Mouse (Mus musculus) A20 (cell line): ENCODE results near the gene Decr2.
A peak's percentile ranks its signal among the peaks of the same experiment; 100 is the strongest.
"Not testable (repeated sequence)": the region's sequence is repeated elsewhere in the genome, so short reads cannot be mapped to it uniquely, and the experiment has no call there.

Experiments used
- DNase-seq: peaks from one replicate; pipeline ENCODE4 v3.0.0-alpha.2; 2011; ENCODE audit warnings: low read depth, low spot score

Decr2 gene

DNA sequence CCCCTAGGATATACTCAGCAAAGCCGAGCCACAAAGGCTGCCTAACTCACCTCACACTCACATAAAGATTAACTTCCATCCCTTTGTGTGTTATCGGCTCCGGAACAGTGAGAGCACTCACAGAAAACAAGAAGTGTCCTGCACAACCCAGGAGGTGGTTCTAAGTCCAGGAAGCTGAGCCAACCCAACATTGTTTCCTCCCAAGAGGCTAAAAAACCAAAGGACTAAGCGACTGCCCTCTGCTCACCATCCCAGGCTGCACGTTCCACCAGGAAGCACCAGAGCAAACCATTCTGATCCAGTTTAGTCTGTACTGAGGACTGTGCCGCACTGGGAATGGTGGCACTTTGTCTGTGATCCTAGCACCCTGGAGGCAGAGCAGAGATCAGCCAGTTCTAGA is 25.2 kb downstream of the Decr2 start:
- DNase-seq, result no peak

DNA sequence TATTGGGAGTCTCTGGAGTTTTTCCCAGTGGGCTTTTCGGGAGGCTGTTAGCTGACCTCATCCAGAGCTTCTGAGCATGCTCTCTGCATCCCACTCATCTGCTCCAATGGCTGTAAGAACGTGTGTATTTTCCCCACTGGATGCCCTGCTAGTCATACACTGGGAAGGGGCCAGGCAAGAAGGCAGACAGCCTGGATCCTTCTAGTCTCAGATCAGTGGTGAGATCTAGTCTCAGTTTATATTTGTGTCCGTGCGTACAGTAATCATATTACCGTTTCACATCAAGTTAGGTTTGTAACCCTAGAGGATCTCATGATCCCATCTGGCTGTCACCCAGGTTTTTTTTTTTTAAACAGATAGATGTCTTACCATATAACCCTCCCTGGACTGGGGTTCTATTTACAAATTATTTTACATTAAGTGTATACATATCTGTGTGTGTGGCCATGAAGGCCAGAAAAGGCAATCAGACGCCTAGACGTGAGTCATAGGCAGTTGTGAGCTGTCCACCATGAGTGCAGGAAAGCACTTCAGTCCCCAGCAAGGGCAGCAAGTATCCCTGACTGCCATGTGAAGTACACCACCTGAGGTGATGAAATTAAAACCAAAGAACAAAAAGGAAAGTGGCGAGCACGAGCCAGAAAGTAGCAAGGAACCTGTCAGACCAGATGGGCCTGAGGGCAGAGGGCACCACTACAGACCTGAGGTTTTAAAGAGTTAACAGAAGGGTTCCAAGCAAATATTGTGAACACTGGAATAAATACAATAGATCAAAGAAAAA is 32.2 kb downstream of the Decr2 start:
- DNase-seq, result no peak

GRCm38 (mm10) chr17:26057278-26057677 is 32.9 kb downstream of the Decr2 start:
- DNase-seq, result no peak

DNA sequence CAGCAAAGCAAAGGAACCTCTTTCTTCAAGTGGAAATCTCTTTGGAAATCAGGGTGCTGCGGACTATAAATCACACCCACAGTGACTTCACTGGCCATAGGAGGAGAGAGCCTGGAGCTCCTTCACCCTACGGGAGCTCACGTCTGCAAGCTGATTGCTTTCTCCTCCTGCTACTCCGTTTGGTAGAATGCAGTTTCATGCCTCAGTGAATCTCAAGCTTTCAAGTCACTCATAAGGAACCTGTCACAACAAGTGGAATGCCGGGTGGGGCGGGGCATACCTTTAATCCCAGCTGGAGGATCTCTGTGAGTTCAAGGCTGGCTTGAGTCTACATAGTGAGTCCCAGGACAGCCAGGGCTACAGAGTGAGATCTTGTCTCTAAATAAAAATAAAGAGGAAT is 35.0 kb downstream of the Decr2 start:
- no peak for DNase-seq

DNA sequence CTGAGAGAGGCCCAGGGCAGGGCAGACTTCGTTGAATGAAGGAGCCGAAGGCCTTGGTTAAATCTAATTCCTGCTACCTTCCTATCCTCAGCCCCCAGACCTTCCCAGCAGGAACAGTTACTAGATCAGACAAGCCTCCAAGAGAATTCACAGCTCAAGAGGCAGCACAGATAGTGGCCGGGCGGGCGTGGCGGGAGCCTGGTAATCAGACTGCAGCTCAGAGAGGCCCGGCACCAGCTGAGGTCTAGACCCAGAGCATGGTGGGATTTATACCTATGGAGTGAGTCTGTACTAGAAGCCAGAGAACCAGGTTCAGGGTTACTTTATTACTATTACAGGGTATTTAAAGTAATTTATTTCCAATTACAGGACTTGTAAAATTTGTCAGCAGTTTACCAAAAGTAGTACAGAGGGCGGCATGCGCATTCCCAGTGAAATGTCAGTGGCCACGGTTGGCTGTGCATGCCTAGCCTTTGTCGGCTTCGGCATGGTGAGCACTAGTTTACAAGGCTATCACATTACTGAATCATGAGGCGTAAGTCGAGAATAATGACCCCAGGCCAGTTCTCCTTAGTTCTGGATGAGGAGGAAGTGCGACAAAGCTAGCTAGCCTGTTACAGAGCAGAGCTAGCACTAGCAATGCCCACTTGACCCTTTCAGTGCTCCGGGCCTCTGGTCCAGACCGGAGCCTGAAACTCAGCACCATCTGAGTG is 35.8 kb downstream of the Decr2 start:
- DNase-seq, result no peak

DNA sequence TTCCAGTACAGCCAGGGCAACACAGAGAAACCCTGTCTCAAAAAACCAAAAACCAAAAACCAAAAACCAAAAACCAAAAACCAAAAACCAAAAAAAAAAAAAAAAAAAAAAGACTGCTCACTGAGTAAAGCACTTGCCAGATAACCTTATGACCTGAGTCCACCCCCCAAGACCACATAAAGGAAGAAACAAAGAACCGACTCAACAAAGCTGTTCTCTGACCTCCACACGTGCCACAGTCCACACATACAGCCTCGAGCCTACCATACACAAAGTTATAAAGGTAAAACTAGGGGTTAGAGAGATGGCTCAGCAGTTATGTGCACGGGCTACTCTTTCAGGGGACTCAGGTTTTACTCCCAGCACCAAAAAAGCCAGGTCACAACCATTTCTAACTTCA is 37.4 kb downstream of the Decr2 start:
- no peak for DNase-seq

GRCm38 (mm10) chr17:26052074-26052473 is 38.1 kb downstream of the Decr2 start:
- no peak for DNase-seq

DNA sequence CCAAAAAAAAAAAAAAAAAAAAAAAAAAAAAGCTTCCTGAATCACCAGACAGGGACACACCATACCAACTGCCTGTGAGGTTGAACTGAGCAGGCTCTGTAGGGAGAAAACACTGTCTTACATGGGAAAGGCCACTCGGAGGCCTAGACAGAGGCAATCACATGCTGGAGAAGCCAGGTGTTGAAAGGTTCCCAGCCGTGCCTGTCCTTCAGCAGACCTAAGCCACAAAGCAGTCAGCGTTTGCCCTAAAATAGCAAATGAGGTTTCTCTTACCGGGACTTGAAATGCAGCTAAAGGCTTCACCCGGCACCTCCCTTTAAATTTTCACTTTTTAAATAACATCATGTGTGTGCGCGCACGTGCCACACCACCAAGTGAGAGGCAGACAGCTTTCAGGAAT is 42.0 kb downstream of the Decr2 start:
- peak; percentile 64 for DNase-seq

- DNase-seq, result no peak
Observed at GRCm38 (mm10) chr17:26046253-26046997, 43.7 kb downstream of the Decr2 start.

- DNase-seq, result no peak
Observed at GRCm38 (mm10) chr17:26045285-26045684, 44.9 kb downstream of the Decr2 start.

- DNase-seq, result no peak
Observed at GRCm38 (mm10) chr17:26043249-26043636, 46.9 kb downstream of the Decr2 start.

GRCm38 (mm10) chr17:26042599-26043248 is 47.4 kb downstream of the Decr2 start:
- DNase-seq, result no peak

DNA sequence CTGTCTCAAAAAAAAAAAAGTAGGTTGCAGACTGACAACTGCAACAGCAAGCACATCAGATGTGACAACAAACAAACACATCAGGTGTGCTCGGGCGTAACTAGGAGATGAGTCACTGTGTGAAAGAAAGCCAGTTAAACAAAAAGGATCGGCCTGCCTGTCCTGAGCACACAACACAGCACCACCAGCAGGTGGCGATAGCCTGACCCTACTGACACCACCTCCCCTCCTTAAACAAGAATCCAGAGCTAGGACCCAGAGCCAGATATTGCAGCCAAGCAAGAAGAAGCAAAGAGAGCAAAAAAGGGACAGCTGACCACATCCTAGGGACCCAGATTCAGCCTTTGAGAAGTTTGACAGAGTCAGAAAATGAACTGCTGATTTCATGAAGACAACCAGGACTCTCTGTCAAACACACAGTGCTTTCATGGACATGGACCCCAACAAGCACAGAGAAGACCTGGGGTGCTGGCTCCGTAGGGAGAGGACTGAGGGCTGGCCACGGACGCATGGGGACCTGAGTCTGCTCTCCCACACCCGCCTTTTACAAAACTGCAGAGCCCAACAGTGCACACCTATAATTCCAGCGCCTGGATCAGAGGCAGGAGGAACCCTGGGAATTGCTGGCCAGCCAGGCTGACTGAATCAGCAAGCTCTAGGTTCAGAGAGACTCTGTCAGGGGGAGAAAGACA is 48.9 kb downstream of the Decr2 start:
- DNase-seq, result peak; percentile 80

- not testable (repeated sequence) for DNase-seq
Observed at GRCm38 (mm10) chr17:26040711-26041110, 49.4 kb downstream of the Decr2 start.

GRCm38 (mm10) chr17:26032037-26032436 is 58.1 kb downstream of the Decr2 start:
- DNase-seq, result no peak

- DNase-seq, result no peak
Observed at GRCm38 (mm10) chr17:26031583-26031982, 58.6 kb downstream of the Decr2 start.
